Mouse (Mus musculus) lung, embryonic 14.5 days (tissue): ENCODE results near the gene Fam32a. TPM values are rescaled to one million over a fixed set of nuclear protein-coding genes. Genes with fewer than 3 reads are reported as not detected.

Experiments
- ATAC-seq: fragments of 200-750 bp; cut with Nextera tagmentation; 2 replicates; pipeline ENCODE4 v1.8.0; 2017; ENCODE audit warnings: mild to moderate bottlenecking, moderate TSS enrichment, moderate library complexity; ENCODE audit not compliant: insufficient read depth
- DNase-seq: peaks from one replicate; pipeline ENCODE4 v3.0.0-alpha.2; 2015
- H3K27ac ChIP-seq: fragments of 300-500 bp; sonication (generic); 2 replicates; pipeline ENCODE4 v1.5.1; 2014; ENCODE audit warnings: low read depth, mild to moderate bottlenecking, moderate library complexity
- H3K27me3 ChIP-seq: fragments of 300-500 bp; sonication (generic); 2 replicates; pipeline ENCODE4 v1.6.1; 2014; ENCODE audit warnings: low read length, control low read depth; ENCODE audit not compliant: insufficient read depth
- H3K36me3 ChIP-seq: fragments of 300-500 bp; sonication (generic); 2 replicates; pipeline ENCODE4 v1.6.1; 2014; ENCODE audit warnings: control low read depth; ENCODE audit not compliant: insufficient read depth
- H3K4me1 ChIP-seq: fragments of 300-500 bp; sonication (generic); 2 replicates; pipeline ENCODE4 v1.6.1; 2014; ENCODE audit warnings: antibody characterized with exemption, control low read depth; ENCODE audit not compliant: insufficient read depth
- H3K4me2 ChIP-seq: fragments of 300-500 bp; sonication (generic); 2 replicates; pipeline ENCODE4 v1.6.1; 2014; ENCODE audit warnings: mild to moderate bottlenecking
- H3K4me3 ChIP-seq: fragments of 300-500 bp; sonication (generic); 2 replicates; pipeline ENCODE4 v1.5.1; 2014; ENCODE audit warnings: low read depth, low read length
- H3K9ac ChIP-seq: fragments of 300-500 bp; sonication (generic); 2 replicates; pipeline ENCODE4 v1.6.1; 2014
- H3K9me3 ChIP-seq: fragments of 300-500 bp; sonication (generic); 2 replicates; pipeline ENCODE4 v1.6.1; 2016; ENCODE audit warnings: low read depth, low read length, control low read depth
- CTCF ChIP-seq: IDR thresholded peaks from 2 replicates; pipeline ENCODE4 v1.5.1; 2016; ENCODE audit warnings: antibody characterized with exemption, low read depth
- WGBS: fragments of 180-500 bp; shearing (Covaris S2); extraction: QIAGEN DNeasy Blood & Tissue Kit; methylation state at CpG from one replicate; pipeline ENCODE4 v1.1.7; 2014; 5-methylcytosine and 5-hydroxymethylcytosine counted together
- polyA plus RNA-seq: library from polyadenylated mRNA; unstranded; fragments of >200 nt; fragmentation: Nextera tagmentation; extraction: Ambion mirVana; gene quantifications from 2 replicates; pipeline ENCODE4 v1.2.1, GENCODE M21; 2014

Fam32a gene
- polyA plus RNA-seq, 1 experiment from 2014 or later = 65.3 TPM

GRCm38 (mm10) chr8:72240403-72240763, 20.9 kb downstream of the Fam32a start:
- Histone ChIP-seq H3K4me1 (no peaks in the 10 kb centered on the region; the same call in 1 of the 2 replicates), H3K27me3 (no peaks in the 10 kb centered on the region), H3K27ac (peak overlapping the region; percentile 91), H3K9me3 (no peaks in the 10 kb centered on the region), H3K4me3 (peak overlapping the region; percentile 66), H3K4me2 (peak overlapping the region; percentile 68), H3K9ac (peak overlapping the region; percentile 58), H3K36me3 (peaks cover 12% of the 10 kb centered on the region; the same call in 1 of the 2 replicates)
- TF ChIP-seq CTCF = no peak
- peak; percentile 59 for ATAC-seq
- under 1% methylated on average over 24 of the region's 24 CpGs for WGBS
- no peak for DNase-seq

GRCm38 (mm10) chr8:72240951-72241350, 21.4 kb downstream of the Fam32a start:
- Histone ChIP-seq H3K9ac (peak overlapping the region; percentile 58), H3K4me1 (no peaks in the 10 kb centered on the region; the same call in 1 of the 2 replicates), H3K27ac (no peak overlapping the region), H3K4me3 (peak overlapping the region; percentile 66), H3K9me3 (no peaks in the 10 kb centered on the region), H3K36me3 (peaks cover 12% of the 10 kb centered on the region; the same call in 1 of the 2 replicates), H3K4me2 (peak overlapping the region; percentile 68), H3K27me3 (no peaks in the 10 kb centered on the region)
- WGBS = 69% methylated on average over 7 of the region's 7 CpGs
- ATAC-seq = no peak
- no peak for TF ChIP-seq CTCF
- no peak for DNase-seq

GRCm38 (mm10) chr8:72242226-72242625, 22.7 kb downstream of the Fam32a start:
- no peak for TF ChIP-seq CTCF
- 97% methylated on average over 1 of the region's 1 CpGs for whole genome bisulfite sequencing
- H3K4me2 ChIP-seq = no peak overlapping the region
- no peak overlapping the region for H3K9ac ChIP-seq
- H3K4me1 ChIP-seq = no peaks in the 10 kb centered on the region; the same call in 1 of the 2 replicates
- no peaks in the 10 kb centered on the region for H3K9me3 ChIP-seq
- DNase-seq = no peak
- H3K27me3 ChIP-seq = no peaks in the 10 kb centered on the region
- H3K36me3 ChIP-seq = peaks cover 12% of the 10 kb centered on the region; the same call in 1 of the 2 replicates
- ATAC-seq = no peak
- H3K27ac ChIP-seq = no peak overlapping the region
- H3K4me3 ChIP-seq = no peak overlapping the region

DNA sequence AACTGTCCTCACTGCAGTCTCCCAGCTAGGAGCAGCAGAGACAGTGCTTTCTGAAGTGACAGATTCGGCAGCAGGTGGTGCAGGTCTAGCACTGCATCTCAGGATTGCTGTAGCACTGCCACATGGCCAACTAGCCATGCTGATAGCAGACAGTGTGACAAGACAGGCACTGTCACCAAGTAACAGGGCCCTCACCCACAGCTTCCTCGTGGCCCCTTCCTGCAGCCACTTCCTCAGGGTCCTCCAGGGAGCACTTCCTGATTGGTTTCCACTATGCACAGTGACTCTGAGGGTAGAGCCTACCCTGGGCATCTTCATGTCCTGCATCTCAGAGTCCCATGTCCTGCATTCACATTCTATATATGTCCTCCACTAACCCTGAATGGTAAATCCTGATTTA, 25.1 kb downstream of the Fam32a start:
- DNase-seq = no peak
- H3K36me3 ChIP-seq = peaks cover 16% of the 10 kb centered on the region; the same call in 1 of the 2 replicates
- no peak for TF ChIP-seq CTCF
- H3K4me3 ChIP-seq = no peak overlapping the region
- H3K27ac ChIP-seq = no peak overlapping the region
- no peak for ATAC-seq
- H3K9me3 ChIP-seq = no peaks in the 10 kb centered on the region
- WGBS = 56% methylated on average over 2 of the region's 2 CpGs
- no peak overlapping the region for H3K4me2 ChIP-seq
- H3K9ac ChIP-seq = no peak overlapping the region
- H3K27me3 ChIP-seq = no peaks in the 10 kb centered on the region
- no peaks in the 10 kb centered on the region; the same call in 1 of the 2 replicates for H3K4me1 ChIP-seq

GRCm38 (mm10) chr8:72257171-72257901, 37.8 kb downstream of the Fam32a start:
- H3K4me2 ChIP-seq = no peak overlapping the region
- H3K9me3 ChIP-seq = no peaks in the 10 kb centered on the region
- H3K27me3 ChIP-seq = no peaks in the 10 kb centered on the region
- no peak overlapping the region for H3K4me3 ChIP-seq
- H3K4me1 ChIP-seq = no peaks in the 10 kb centered on the region
- 53% methylated on average over 7 of the region's 7 CpGs for WGBS
- H3K27ac ChIP-seq = no peak overlapping the region
- H3K36me3 ChIP-seq = peaks cover 20% of the 10 kb centered on the region
- ATAC-seq (peak; percentile 36; the same call in 1 of the 2 replicates), DNase-seq (peak; percentile 75)
- peak; percentile 78 for TF ChIP-seq CTCF
- no peak overlapping the region for H3K9ac ChIP-seq

DNA sequence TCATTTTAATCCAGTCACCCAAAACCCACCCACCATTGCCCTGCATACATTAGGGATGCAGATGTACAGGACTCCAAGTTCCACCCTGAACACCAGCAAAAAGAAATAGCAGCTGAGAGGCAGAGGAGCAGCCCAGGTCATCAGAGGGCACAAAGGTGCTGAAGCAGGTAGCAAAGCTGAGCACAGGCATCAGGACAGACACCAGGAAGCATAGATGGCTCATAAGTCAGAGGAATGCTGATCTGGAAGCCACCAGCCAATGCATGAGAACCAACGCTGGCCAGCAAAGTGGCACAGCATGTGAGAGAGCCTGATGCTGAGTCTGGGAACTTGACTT, 38.3 kb downstream of the Fam32a start:
- no peak for DNase-seq
- H3K4me2 ChIP-seq = no peak overlapping the region

DNA sequence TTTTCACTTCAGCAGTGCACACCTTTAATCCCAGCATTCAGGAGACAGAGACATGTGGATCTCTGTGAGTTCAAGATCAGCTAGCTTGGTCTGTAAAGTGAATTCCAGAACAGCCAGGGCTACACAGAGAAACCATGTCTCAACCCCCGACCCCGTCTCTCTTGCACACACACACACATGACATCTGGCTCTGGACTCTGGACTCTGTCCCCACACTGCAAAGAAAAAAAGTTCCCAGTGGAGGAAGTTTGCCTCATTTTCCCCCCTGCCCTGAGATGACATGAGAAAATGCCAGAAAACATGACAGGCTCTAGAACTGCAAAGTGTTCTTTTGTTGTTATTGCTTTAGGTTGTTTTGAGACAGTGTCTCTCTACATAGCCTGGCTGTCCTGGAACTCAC, 40.3 kb downstream of the Fam32a start:
- Histone ChIP-seq H3K27ac (no peak overlapping the region), H3K4me2 (no peak overlapping the region), H3K36me3 (0 out of 2 replicates have a peak, but pooled peaks cover 3% of the 10 kb centered on the region), H3K9me3 (no peaks in the 10 kb centered on the region), H3K4me1 (no peaks in the 10 kb centered on the region), H3K9ac (no peak overlapping the region), H3K27me3 (no peaks in the 10 kb centered on the region), H3K4me3 (no peak overlapping the region)
- no peak for TF ChIP-seq CTCF
- WGBS = 63% methylated on average over 2 of the region's 2 CpGs
- no peak for ATAC-seq
- no peak for DNase-seq

More for the DNA sequence above, 38.3 kb downstream of the Fam32a start:
- Histone ChIP-seq H3K36me3 (peaks cover 14% of the 10 kb centered on the region; the same call in 1 of the 2 replicates), H3K9me3 (no peaks in the 10 kb centered on the region), H3K4me1 (no peaks in the 10 kb centered on the region), H3K4me3 (no peak overlapping the region), H3K27ac (no peak overlapping the region), H3K9ac (no peak overlapping the region), H3K27me3 (no peaks in the 10 kb centered on the region)
- WGBS = 79% methylated on average over 1 of the region's 1 CpGs
- no peak for ATAC-seq
- TF ChIP-seq CTCF = no peak
